Mouse (Mus musculus) R1 (cell line): ENCODE measurements at regions not wholly inside any gene's neighbourhood (a gene's known extent, or its start where the extent isn't known, plus 50 kb on each side); places are given as distances from the start of the nearest gene placed in this dataset.
A peak's percentile ranks its signal among the peaks of the same experiment; 100 is the strongest.
"Not testable (repeated sequence)": the region's sequence is repeated elsewhere in the genome, so short reads cannot be mapped to it uniquely, and the experiment has no call there.

Experiments used
- DNase-seq: peaks from one replicate; pipeline ENCODE4 v3.0.0-alpha.2; 2018; ENCODE audit warnings: low read depth, low spot score

DNA sequence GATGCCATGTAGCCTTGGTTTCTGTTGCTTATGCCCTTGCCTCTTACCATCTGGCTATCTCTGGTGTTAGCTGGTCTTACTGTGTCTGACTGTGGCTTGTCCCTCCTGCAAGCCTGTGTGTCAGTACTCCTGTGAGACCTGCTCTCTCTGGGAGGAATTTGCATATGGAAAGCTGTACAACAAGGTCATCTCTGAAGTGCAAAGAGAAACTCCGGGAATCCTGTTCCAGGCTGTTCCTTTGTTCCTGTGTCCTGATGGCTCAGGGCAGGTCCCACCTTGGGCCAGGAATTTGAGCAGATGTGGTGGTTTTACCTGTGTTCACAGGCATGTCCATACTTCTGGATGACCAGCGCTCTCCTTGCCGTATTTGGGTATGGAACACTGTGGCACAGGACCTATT, 218.6 kb upstream of the Nsun6 start:
- DNase-seq = peak; percentile 72

DNA sequence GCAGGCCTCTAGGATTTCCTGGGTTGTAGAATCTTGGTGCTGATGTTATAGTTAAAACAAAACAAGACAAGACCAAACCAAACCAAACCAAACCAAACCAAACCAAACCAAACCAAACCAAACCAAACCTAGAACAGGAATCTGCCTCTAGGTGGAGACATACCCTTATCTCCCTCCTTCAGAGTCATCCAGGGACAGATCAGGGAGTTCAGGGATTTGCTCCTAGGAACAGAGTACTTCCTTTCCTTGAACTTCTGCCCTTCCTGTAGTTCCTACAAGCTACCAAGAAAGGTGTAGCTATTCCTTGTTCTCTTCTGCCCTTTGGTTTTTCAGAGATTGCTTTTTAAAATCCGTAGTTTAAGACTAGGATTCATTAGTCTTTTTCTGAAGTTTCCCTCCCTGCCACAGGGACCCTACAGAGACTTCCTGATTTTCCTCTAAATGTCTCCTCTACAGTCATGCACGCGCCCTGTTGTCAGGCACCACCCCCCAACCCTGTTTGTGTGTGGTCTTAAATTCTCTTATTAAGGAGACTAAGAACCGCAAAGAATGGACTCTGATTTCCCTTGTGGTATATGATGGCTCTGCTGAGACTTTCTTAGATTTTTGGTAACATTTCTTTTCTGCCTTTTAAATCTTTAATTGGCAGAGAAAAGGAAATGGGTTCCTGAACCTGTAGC, 205.8 kb upstream of the Nsun6 start:
- DNase-seq = peak; percentile 74

DNA sequence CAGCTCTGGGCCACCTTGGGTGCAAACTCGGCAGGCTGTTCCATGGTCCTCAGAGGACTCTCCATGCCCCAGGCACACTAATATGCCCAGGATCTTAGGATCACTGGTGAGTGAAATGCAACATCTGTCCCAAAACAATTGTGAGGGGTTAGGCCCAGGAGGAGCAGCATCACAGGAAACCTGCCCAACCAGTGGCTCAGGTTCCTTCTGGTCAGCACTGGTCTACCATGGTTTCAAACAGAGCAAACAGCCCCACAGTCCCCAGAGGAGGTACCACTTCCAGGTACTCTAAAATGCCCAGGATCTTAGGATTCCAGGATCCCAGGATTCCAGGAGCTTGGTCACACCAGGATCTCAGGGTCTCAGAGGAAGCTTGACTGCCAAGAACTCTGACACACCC, 187.4 kb upstream of the Nsun6 start:
- DNase-seq = not testable (repeated sequence)

DNA sequence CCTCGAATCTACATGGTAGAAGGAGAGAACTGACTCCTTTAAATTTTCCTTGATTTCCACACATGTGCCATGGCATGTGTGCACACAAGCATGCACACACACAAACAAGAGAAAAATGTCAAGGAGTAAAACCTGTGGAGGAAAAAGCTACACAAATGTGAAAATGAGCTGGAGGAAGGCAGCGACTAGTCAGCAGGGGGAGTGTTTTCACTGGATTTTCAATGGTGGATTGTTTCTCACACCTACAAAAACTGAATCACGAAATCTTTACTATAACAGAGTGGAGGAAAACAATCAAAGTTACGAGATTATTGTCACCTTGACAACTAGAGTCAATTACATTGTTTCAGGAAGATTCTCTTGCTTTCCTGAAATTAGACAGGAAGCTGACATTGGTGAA, 167.0 kb upstream of the Nsun6 start:
- no peak for DNase-seq

DNA sequence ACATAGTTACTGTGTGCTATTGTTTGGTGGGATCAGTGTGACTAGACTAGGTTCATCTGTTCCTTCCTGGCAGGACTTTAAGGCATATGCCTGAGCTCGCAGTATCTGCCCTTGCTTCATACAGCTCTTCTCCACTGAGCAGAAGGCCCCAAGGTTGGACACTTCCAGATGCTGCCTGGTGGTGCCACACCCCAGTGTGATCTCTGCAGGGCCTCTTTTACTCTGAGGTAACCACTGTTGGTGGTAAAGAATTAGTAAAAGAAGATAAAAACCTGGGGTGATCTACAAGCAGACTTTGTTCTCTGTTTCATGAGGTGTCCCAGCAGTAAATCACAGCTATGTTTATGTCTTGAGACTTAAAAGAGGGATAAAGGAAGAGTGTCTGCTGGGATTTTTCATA, 133.2 kb upstream of the Nsun6 start:
- no peak for DNase-seq

DNA sequence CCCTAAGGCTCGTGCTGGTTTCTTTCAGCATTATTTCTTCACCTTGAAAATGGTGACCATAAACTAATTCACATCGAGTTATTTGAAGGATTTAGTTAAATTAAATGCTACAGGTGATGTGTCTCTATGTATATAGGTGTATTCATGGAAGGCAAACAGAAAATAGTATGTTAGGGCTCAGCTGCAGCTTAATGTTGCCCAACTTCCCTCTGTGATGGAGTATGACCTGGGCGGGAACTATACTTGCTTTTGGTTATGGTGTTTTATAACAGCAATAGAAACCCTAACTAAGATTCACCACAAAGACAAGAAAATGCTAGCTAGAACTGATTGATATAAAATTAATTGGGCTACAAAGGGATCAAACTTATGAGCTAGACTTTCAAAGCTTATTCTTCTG, 126.1 kb upstream of the Nsun6 start:
- no peak for DNase-seq

DNA sequence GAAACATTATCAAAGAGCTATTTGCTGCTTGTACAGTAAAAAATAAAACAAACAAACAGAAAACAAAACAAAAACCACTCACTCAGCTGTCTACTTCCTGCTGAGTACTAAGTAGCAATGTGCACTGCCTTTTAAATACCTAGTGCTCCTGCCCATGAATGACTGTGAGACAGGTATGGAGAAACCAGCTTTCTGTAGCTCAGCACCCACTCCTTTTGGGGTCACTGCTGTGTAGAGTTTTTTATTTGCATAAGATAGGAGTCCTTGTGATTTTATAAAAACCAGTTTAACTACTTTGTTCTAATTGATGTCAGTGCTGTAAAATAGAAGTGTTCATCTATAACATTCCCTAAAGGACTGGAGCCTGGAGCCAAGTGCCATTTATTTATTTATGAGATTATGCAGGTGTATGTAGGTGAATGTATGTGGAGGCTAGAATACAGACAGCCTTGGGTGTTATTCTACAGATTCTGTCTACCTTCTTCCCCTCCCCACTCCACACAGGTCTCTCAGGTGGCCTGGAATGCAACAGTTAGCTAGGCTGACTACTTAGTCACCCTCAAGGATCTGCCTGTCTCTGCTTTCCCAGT, 111.7 kb upstream of the Nsun6 start:
- no peak for DNase-seq

DNA sequence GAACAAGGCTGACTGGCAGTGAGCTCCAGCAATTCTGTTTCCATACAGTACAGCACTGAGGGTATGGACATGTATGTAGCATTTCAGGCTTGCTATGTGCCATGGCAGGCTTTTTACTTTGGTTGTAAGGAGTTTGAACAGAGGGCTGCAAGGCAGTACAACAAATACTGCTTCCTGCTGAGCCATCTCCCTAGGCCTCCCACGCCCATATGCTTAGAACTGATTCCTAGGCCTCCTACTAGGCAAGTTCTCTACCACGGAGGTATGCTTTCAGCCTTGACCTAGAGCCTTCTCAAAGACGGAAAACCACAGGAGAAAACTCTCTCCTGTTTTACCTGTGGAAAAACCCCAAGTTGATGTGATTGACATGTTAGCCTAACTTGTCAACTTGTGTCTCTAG, 111.0 kb upstream of the Nsun6 start:
- peak; percentile 31 for DNase-seq

DNA sequence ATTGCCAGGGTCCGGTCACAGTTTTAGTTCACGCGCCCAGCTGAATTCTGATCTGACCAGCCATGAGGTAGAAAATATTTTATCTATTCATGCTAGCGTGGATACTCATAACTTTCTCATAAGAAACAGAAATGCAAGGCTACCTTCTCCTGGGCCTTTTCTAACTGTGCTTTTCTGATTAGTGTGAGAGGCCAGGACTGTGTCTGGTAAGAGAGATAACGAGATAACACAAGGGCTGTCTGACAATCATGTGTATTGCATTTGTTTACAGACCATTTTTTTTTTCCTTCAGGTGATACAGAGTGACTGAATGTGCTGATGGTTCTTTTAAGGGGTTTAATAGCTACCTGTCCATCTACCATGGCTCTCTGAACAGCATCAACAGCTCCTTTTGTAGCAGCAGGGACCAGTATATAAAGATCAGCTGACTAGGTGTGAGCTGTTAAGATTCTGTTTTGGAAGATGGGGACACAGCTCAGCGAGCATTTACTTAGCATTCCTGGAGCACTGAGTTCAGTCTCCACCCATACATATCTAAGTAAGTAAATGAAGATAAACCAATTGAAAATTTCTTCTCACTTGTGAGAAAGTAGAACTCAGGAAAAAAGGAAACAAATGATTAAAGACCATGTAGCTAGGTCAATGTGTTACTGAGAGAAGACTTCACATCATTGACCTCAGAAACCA, 109.0 kb upstream of the Nsun6 start:
- no peak for DNase-seq

DNA sequence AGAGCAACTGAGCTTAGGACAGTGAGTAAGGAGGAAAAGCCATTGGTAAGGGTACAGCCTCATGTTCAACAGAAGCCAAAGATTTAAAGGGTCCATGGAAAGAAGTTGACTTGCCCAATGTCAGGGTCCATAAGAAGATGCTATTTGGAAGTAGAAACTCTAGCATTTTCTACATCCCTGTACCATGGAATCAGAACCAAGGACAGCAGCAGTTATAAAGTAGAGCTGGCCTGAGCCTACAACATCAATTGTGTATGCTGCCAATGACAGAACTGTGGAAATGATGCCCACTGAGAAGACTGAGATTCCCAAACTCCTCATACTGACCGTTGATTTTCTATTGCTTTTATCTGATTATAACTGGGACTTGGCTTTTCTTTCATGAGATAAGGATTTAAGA, 107.0 kb upstream of the Nsun6 start:
- peak; percentile 6 for DNase-seq

DNA sequence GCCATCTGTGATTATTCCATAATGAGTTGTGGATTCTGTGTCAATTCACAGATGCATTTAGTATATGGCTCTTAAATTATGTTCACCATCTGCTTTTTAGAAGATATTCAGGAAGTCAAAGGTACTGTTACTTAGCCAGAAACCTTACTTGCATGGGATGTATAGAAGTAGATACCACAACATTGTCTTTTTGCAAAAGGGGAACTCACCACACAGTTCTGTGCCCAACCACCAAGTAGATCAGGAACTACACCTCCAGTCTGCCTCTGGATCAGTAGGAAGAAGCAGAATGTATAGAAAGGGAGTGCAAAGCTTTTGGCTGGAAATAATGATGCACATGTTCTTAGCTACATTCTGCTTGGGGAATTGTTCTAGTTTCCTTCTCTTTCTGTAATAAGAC, 102.8 kb upstream of the Nsun6 start:
- no peak for DNase-seq

DNA sequence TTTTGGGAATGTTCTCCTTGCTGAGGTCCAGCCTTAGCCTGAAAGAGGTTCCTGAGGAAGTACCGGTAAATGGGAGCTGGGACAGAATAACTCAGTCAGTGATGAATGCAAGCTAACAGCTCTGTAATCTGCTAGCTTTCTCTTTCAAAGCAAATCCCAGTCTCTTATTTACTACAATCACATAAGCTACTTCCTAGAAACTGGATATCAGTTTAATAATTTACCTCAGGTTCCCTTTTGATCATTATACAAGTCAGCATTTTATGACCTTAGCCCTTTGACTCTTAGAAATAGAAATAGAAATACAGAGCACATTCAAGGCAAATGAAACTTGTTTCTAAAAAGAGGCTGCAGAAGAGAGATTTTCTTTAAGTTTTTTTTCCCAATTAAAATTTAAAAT, 96.0 kb upstream of the Nsun6 start:
- DNase-seq = no peak

DNA sequence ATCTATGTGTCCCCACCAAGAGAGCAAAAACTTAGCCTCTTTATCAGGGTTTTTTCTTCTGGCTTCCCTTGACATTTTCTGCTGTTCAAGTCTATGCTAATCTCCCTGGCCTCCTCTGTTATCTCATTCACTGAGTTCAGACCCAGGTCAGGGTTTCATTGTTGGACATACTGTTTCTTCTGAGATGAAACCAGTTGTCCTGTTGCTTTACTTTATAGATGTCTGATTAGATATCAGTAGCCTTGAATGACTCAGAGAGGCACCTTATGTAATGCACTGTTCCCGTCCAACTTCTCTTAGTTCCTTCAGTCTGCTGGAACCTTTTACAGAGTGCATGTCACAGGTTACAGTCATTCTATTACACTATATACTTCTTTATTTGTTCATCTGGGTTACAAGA, 93.5 kb upstream of the Nsun6 start:
- DNase-seq = no peak

DNA sequence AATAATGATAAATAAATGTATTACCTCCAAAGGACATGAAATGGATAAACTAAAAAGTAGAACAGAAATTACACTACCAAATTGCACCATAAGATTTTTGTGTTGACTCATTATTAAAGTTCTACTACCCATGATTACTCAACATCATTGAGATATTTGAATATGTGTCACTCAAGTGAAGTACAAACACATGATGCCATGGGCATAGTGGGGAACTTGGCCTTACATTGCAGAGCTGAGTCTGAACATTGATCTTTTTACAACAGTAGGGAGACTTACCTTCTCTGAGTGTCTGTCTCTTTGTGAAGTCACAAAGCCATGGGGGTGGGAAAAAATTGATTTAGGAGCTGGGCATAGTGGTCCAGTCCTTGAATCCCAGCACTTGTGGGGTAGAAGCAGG, 92.1 kb upstream of the Nsun6 start:
- DNase-seq = no peak

DNA sequence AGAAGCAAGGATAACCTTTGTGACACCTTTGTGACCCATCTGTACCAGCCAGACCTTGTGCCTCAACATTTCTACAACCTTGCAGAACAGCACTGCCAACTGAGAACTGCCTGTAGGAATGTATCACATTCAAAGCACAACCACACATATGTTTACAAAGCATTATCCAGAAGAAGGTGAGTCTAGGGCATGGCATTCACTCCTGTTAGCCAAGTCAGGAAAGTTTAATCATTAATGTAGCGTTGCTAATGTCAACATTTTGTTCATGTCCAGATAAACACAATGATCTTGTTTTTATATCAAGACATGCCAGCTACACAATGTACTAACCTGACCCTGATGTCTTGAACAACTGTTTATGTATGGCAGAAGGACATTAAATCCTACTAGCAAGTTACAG, 91.5 kb upstream of the Nsun6 start:
- no peak for DNase-seq

DNA sequence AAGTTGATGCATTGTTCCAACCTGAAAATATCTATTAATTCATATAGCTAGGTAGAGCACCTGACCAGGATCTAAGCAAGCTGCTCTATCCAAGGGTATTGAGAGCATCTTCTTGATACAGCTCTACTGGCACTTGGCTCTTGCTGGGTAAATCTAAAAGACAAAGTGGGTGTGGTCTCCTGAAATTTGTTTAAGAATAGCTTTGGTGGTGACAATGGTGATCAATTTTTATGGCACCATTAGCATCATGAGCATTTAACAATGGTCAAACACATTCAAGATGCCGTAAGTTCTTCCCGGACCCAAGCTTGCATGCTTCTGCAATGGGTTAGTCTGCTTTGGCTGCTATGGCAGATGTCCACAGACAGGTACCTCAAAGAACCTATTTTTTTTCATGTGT, 89.9 kb upstream of the Nsun6 start:
- peak; percentile 31 for DNase-seq

DNA sequence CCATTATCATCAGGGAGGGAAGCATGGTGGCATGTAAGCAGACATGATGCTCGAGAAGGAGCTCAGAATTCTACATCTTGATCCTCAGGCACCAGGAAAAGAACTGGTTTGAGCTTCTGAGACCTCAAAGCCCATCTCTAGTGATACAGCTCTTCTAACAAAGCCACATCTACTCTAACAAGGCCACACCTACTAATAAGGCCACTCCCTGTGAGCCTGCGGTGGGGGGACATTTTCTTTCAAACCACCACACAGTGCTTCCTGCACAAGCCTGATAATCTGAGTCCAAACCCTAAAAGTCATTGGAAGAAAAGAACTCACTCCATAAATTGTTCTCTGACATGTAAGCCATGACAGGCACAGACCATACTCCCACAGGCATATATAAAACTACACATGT, 85.0 kb upstream of the Nsun6 start:
- DNase-seq = no peak
